Mouse (Mus musculus) intestine, embryonic 15.5 days (tissue): ENCODE measurements around the gene Sesn2. TPM values are rescaled to one million over a fixed set of nuclear protein-coding genes. Genes with fewer than 3 reads are reported as not detected.
"Not testable (repeated sequence)": the region's sequence is repeated elsewhere in the genome, so short reads cannot be mapped to it uniquely, and the experiment has no call there.

Source experiments
- ATAC-seq: fragments of 200-750 bp; cut with Nextera tagmentation; 2 replicates; pipeline ENCODE4 v1.8.0; 2017; ENCODE audit warnings: moderate TSS enrichment, moderate library complexity
- H3K27ac ChIP-seq: fragments of 300-500 bp; sonication (generic); 2 replicates; pipeline ENCODE4 v1.5.1; 2015; ENCODE audit warnings: mild to moderate bottlenecking, inconsistent platforms
- H3K27me3 ChIP-seq: fragments of 300-500 bp; sonication (generic); replicated peaks from 2 replicates; pipeline ENCODE4 v1.6.1; 2015; ENCODE audit warnings: inconsistent platforms
- H3K36me3 ChIP-seq: fragments of 300-500 bp; sonication (generic); 2 replicates; pipeline ENCODE4 v1.6.1; 2015; ENCODE audit warnings: inconsistent platforms
- H3K4me1 ChIP-seq: fragments of 300-500 bp; sonication (generic); replicated peaks from 2 replicates; pipeline ENCODE4 v1.6.1; 2015; ENCODE audit warnings: inconsistent platforms
- H3K4me2 ChIP-seq: fragments of 300-500 bp; sonication (generic); replicated peaks from 2 replicates; pipeline ENCODE4 v1.6.1; 2015; ENCODE audit warnings: mild to moderate bottlenecking, inconsistent platforms
- H3K4me3 ChIP-seq: fragments of 300-500 bp; sonication (generic); replicated peaks from 2 replicates; pipeline ENCODE4 v1.5.1; 2015; ENCODE audit warnings: inconsistent platforms
- H3K9ac ChIP-seq: fragments of 300-500 bp; sonication (generic); 2 replicates; pipeline ENCODE4 v1.6.1; 2015; ENCODE audit warnings: inconsistent platforms
- H3K9me3 ChIP-seq: fragments of 300-500 bp; sonication (generic); 2 replicates; pipeline ENCODE4 v1.6.1; 2016; ENCODE audit warnings: inconsistent platforms
- WGBS: fragments of 180-500 bp; shearing (Covaris S2); methylation state at CpG from one replicate; pipeline ENCODE4 v1.1.7; 2015; 5-methylcytosine and 5-hydroxymethylcytosine counted together
- polyA plus RNA-seq: library from polyadenylated mRNA; unstranded; fragments of >200 nt; fragmentation: Nextera tagmentation; extraction: Ambion mirVana; gene quantifications from 2 replicates; pipeline ENCODE4 v1.2.1, GENCODE M21; 2015

Sesn2 gene
- polyA plus RNA-seq: 10.8 and 11.2 TPM in 2 replicates

- H3K36me3 ChIP-seq: no peaks in the 10 kb centered on the region
- H3K9me3 ChIP-seq: no peaks in the 10 kb centered on the region
- under 1% methylated on average over 32 of the region's 32 CpGs for WGBS
- no peaks in the 10 kb centered on the region for H3K27me3 ChIP-seq
- peak within 1 kb of the TSS; percentile 87 for H3K27ac ChIP-seq
- peak within 1 kb of the TSS; percentile 90 for H3K4me2 ChIP-seq
- H3K4me1 ChIP-seq: peaks cover 21% of the 10 kb centered on the region
- peak; percentile 94 for ATAC-seq
- peak within 1 kb of the TSS; percentile 84 for H3K4me3 ChIP-seq
- peak within 1 kb of the TSS; percentile 82 for H3K9ac ChIP-seq
Measured at GRCm38 (mm10) chr4:132510352-132510798, at the start of gene Sesn2. Gene Sesn2 (minus strand): TSS chr4:132510501.

GRCm38 (mm10) chr4:132555550-132555949 is 45.2 kb upstream of the Sesn2 start:
- H3K36me3 ChIP-seq: peaks cover 25% of the 10 kb centered on the region
- not testable (repeated sequence) for H3K9ac ChIP-seq, ATAC-seq, H3K27ac ChIP-seq, H3K4me1 ChIP-seq, H3K27me3 ChIP-seq, H3K4me2 ChIP-seq, H3K4me3 ChIP-seq, H3K9me3 ChIP-seq
- 88% methylated on average over 7 of the region's 7 CpGs for WGBS

- H3K9ac ChIP-seq: no peak overlapping the region
- peaks cover 31% of the 10 kb centered on the region for H3K36me3 ChIP-seq
- no peaks in the 10 kb centered on the region for H3K27me3 ChIP-seq
- no peak overlapping the region for H3K4me2 ChIP-seq
- WGBS: 72% methylated on average over 8 of the region's 8 CpGs
- no peak overlapping the region for H3K4me3 ChIP-seq
- no peaks in the 10 kb centered on the region for H3K9me3 ChIP-seq
- no peaks in the 10 kb centered on the region for H3K4me1 ChIP-seq
- no peak for ATAC-seq
- no peak overlapping the region for H3K27ac ChIP-seq
Measured at GRCm38 (mm10) chr4:132554653-132555052, 44.4 kb upstream of the Sesn2 start.

- Histone ChIP-seq H3K4me2 (no peak overlapping the region), H3K9me3 (no peaks in the 10 kb centered on the region), H3K9ac (no peak overlapping the region), H3K4me1 (no peaks in the 10 kb centered on the region), H3K27me3 (no peaks in the 10 kb centered on the region), H3K27ac (no peak overlapping the region), H3K36me3 (peaks cover 35% of the 10 kb centered on the region), H3K4me3 (no peak overlapping the region)
- whole genome bisulfite sequencing: 70% methylated on average over 5 of the region's 5 CpGs
- no peak for ATAC-seq
Measured at GRCm38 (mm10) chr4:132554221-132554620, 43.9 kb upstream of the Sesn2 start.

GRCm38 (mm10) chr4:132545851-132546250 is 35.5 kb upstream of the Sesn2 start:
- no peaks in the 10 kb centered on the region for H3K27me3 ChIP-seq
- no peak overlapping the region for H3K9ac ChIP-seq
- 29% methylated on average over 8 of the region's 8 CpGs for WGBS
- no peak overlapping the region for H3K4me3 ChIP-seq
- ATAC-seq: peak; percentile 63; the same call in 1 of the 2 replicates
- no peak overlapping the region for H3K4me2 ChIP-seq
- no peaks in the 10 kb centered on the region for H3K4me1 ChIP-seq
- peaks cover 47% of the 10 kb centered on the region for H3K36me3 ChIP-seq
- H3K27ac ChIP-seq: no peak overlapping the region
- no peaks in the 10 kb centered on the region for H3K9me3 ChIP-seq

- ATAC-seq: no peak
- H3K27me3 ChIP-seq: no peaks in the 10 kb centered on the region
- no peaks in the 10 kb centered on the region; the same call in 1 of the 2 replicates for H3K4me1 ChIP-seq
- H3K4me3 ChIP-seq: no peak overlapping the region
- WGBS: 52% methylated on average over 1 of the region's 1 CpGs
- no peaks in the 10 kb centered on the region for H3K9me3 ChIP-seq
- H3K27ac ChIP-seq: no peak overlapping the region
- H3K4me2 ChIP-seq: no peak overlapping the region
- H3K9ac ChIP-seq: no peak overlapping the region
- peaks cover 28% of the 10 kb centered on the region for H3K36me3 ChIP-seq
Measured at GRCm38 (mm10) chr4:132542724-132543123, 32.4 kb upstream of the Sesn2 start.

GRCm38 (mm10) chr4:132541413-132541812 is 31.1 kb upstream of the Sesn2 start:
- no peak overlapping the region for H3K4me3 ChIP-seq
- peaks cover 20% of the 10 kb centered on the region for H3K36me3 ChIP-seq
- peaks cover 4% of the 10 kb centered on the region for H3K4me1 ChIP-seq
- no peaks in the 10 kb centered on the region for H3K9me3 ChIP-seq
- no peak overlapping the region for H3K4me2 ChIP-seq
- H3K9ac ChIP-seq: no peak overlapping the region
- no peak overlapping the region for H3K27ac ChIP-seq
- WGBS: 81% methylated on average over 4 of the region's 4 CpGs
- no peak for ATAC-seq
- no peaks in the 10 kb centered on the region for H3K27me3 ChIP-seq

GRCm38 (mm10) chr4:132539481-132539880 is 29.2 kb upstream of the Sesn2 start:
- H3K36me3 ChIP-seq: peaks cover 16% of the 10 kb centered on the region
- WGBS: 92% methylated on average over 5 of the region's 5 CpGs
- no peak overlapping the region for H3K4me3 ChIP-seq

GRCm38 (mm10) chr4:132535406-132536121 is 25.3 kb upstream of the Sesn2 start, which contains the start of gene Dnajc8:
Gene Dnajc8 (plus strand): TSS chr4:132535550.
- no peaks in the 10 kb centered on the region for H3K27me3 ChIP-seq
- peak within 1 kb of the TSS; percentile 98 for H3K9ac ChIP-seq
- H3K9me3 ChIP-seq: no peaks in the 10 kb centered on the region
- peak within 1 kb of the TSS; percentile 99 for H3K4me3 ChIP-seq
- WGBS: under 1% methylated on average over 60 of the region's 60 CpGs
- peak within 1 kb of the TSS; percentile 62 for H3K4me2 ChIP-seq
- peaks cover 12% of the 10 kb centered on the region for H3K4me1 ChIP-seq
- peak; percentile 80 for ATAC-seq
- peaks cover 6% of the 10 kb centered on the region for H3K36me3 ChIP-seq
- H3K27ac ChIP-seq: peak within 1 kb of the TSS; percentile 88

More at GRCm38 (mm10) chr4:132539481-132539880, 29.2 kb upstream of the Sesn2 start:
- no peak for ATAC-seq
- Histone ChIP-seq H3K9me3 (no peaks in the 10 kb centered on the region), H3K4me1 (peaks cover 7% of the 10 kb centered on the region), H3K27ac (no peak overlapping the region), H3K4me2 (no peak overlapping the region), H3K9ac (no peak overlapping the region), H3K27me3 (no peaks in the 10 kb centered on the region)

GRCm38 (mm10) chr4:132532981-132533916 is 22.9 kb upstream of the Sesn2 start, which contains the start of gene Atpif1:
Gene Atpif1 (minus strand): TSS chr4:132533659.
- under 1% methylated on average over 63 of the region's 63 CpGs for WGBS
- peak within 1 kb of the TSS; percentile 89 for H3K9ac ChIP-seq
- H3K36me3 ChIP-seq: peaks cover 13% of the 10 kb centered on the region
- H3K27ac ChIP-seq: peak within 1 kb of the TSS; percentile 99
- H3K27me3 ChIP-seq: no peaks in the 10 kb centered on the region
- H3K9me3 ChIP-seq: no peaks in the 10 kb centered on the region
- peak within 1 kb of the TSS; percentile 75 for H3K4me3 ChIP-seq
- peak; percentile 90 for ATAC-seq
- H3K4me2 ChIP-seq: peak within 1 kb of the TSS; percentile 68
- H3K4me1 ChIP-seq: peaks cover 12% of the 10 kb centered on the region

GRCm38 (mm10) chr4:132532496-132532895 is 22.2 kb upstream of the Sesn2 start:
- H3K9ac ChIP-seq: peak overlapping the region; percentile 89
- WGBS: 5% methylated on average over 5 of the region's 5 CpGs
- peaks cover 13% of the 10 kb centered on the region for H3K36me3 ChIP-seq
- peak overlapping the region; percentile 75 for H3K4me3 ChIP-seq
- ATAC-seq: peak; percentile 39
- peak overlapping the region; percentile 99 for H3K27ac ChIP-seq
- no peaks in the 10 kb centered on the region for H3K9me3 ChIP-seq
- H3K27me3 ChIP-seq: no peaks in the 10 kb centered on the region
- H3K4me2 ChIP-seq: peak overlapping the region; percentile 68
- H3K4me1 ChIP-seq: peaks cover 12% of the 10 kb centered on the region
